In the genomic region with DNA sequence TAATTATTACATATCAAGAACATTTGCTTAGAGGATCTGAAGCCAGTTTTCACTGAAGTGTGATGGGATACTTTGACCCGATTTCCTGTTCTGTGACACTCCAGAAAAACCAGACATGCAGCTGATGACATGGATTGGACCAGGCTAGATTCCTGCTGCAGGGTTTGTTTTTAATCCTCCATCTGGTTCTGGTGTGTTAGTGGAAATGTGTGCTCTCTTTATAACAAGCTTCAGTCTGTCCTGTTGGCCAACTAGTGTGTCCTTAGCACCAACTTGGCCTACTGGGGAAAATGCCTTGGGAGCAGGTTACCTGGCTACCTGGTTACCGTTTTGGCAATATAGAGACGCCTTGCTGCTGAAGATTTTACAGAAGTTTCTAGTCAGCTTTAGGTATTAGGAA, we compare ENCODE assay signal across 20 mouse cellular contexts.
A peak's percentile ranks its signal among the peaks of the same experiment; 100 is the strongest.
DNase-seq lines count a peak whose midpoint lies in the region; ATAC-seq lines count a peak whose summit lies in the region.
"Had no signal": no experiment of that assay in that cellular context is flagged by ENCODE, and none has a peak within 500 bp of the region (broad histone marks: within the 10 kb centered on the region; RNA-seq: fewer than 3 reads in every experiment).

No protein-coding gene starts in this region.

- H3K9me3 ChIP-seq in heart, embryonic 10.5 days = no peaks in the 10 kb centered on the region
- no peaks in the 10 kb centered on the region for H3K9me3 ChIP-seq in hindbrain, embryonic 14.5 days (ENCODE audit: control insufficient read depth, low read length)
- H3K9me3 ChIP-seq in hindbrain, embryonic 16.5 days (ENCODE audit: control insufficient read depth, low read length) = no peaks in the 10 kb centered on the region
- no peaks in the 10 kb centered on the region for H3K9me3 ChIP-seq in limb, embryonic 11.5 days (ENCODE audit: control insufficient read depth, low read length)
- H3K9me3 ChIP-seq in limb, embryonic 10.5 days (replicated peaks) = no peaks in the 10 kb centered on the region
- H3K9me3 ChIP-seq: heart, embryonic 13.5 days had no signal

- whole genome bisulfite sequencing in heart, embryonic 10.5 days = 89% methylated on average over 3 of the region's 3 CpGs
- WGBS in hindbrain, embryonic 14.5 days = 94% methylated on average over 3 of the region's 3 CpGs
- WGBS in hindbrain, embryonic 16.5 days = 95% methylated on average over 3 of the region's 3 CpGs
- WGBS in limb, embryonic 11.5 days = 77% methylated on average over 3 of the region's 3 CpGs
- 88% methylated on average over 3 of the region's 3 CpGs for WGBS in limb, embryonic 10.5 days

- H3K27ac ChIP-seq in heart, embryonic 10.5 days = no peak overlapping the region
- H3K27ac ChIP-seq in hindbrain, embryonic 14.5 days = peak overlapping the region; percentile 100
- no peak overlapping the region for H3K27ac ChIP-seq in hindbrain, embryonic 16.5 days (ENCODE audit: low read depth, low read length)
- peak overlapping the region; percentile 14; the same call in 1 of the 2 replicates for H3K27ac ChIP-seq in limb, embryonic 11.5 days (replicated peaks; ENCODE audit: low read depth, low read length)
- H3K27ac ChIP-seq in limb, embryonic 10.5 days = no peak overlapping the region
- H3K27ac ChIP-seq: gastrocnemius, adult 2 months; heart, embryonic 13.5 days had no signal

- peaks cover 11% of the 10 kb centered on the region; the same call in 1 of the 2 replicates for H3K36me3 ChIP-seq in heart, embryonic 10.5 days
- 0 out of 2 replicates have a peak, but pooled peaks cover 10% of the 10 kb centered on the region for H3K36me3 ChIP-seq in hindbrain, embryonic 14.5 days (replicated peaks; ENCODE audit: control insufficient read depth, insufficient read depth)
- 0 out of 2 replicates have a peak, but pooled peaks cover 2% of the 10 kb centered on the region for H3K36me3 ChIP-seq in hindbrain, embryonic 16.5 days (ENCODE audit: control insufficient read depth, insufficient read depth, low read length)
- H3K36me3 ChIP-seq in limb, embryonic 11.5 days (ENCODE audit: control insufficient read depth, insufficient read depth, low read length) = no peaks in the 10 kb centered on the region
- H3K36me3 ChIP-seq in limb, embryonic 10.5 days = peaks cover under 1% of the 10 kb centered on the region; the same call in 1 of the 2 replicates

- peak; percentile 56 for DNase-seq in heart, embryonic 10.5 days (ENCODE audit: low spot score)
- DNase-seq in heart, postnatal 10 days = no peak
- DNase-seq in hindbrain, embryonic 14.5 days (ENCODE audit: low spot score) = no peak
- DNase-seq in limb, embryonic 11.5 days (ENCODE audit: low spot score) = no peak
- DNase-seq in limb, embryonic 10.5 days (ENCODE audit: low spot score) = no peak
- DNase-seq: adrenal gland, postnatal 10 days; adrenal gland, postnatal 36 days; cerebellum, adult 18-20 months; cerebellum, adult 9-10 months; cerebellum, postnatal 14 days; forebrain, postnatal 0 days; gastrocnemius, adult 2 months; gastrocnemius, postnatal 14 days; heart, adult 18-20 months had no signal

- H3K4me3 ChIP-seq in heart, embryonic 10.5 days = no peak overlapping the region
- no peak overlapping the region for H3K4me3 ChIP-seq in hindbrain, embryonic 14.5 days (replicated peaks; ENCODE audit: low read length)
- no peak overlapping the region for H3K4me3 ChIP-seq in hindbrain, embryonic 16.5 days (ENCODE audit: low read length)
- no peak overlapping the region for H3K4me3 ChIP-seq in limb, embryonic 11.5 days (ENCODE audit: low read depth, low read length)
- H3K4me3 ChIP-seq in limb, embryonic 10.5 days = no peak overlapping the region
- H3K4me3 ChIP-seq: gastrocnemius, adult 2 months; heart, embryonic 13.5 days had no signal

- no peaks in the 10 kb centered on the region for H3K27me3 ChIP-seq in heart, embryonic 10.5 days (ENCODE audit: insufficient read depth, poor library complexity, severe bottlenecking)
- no peaks in the 10 kb centered on the region for H3K27me3 ChIP-seq in hindbrain, embryonic 14.5 days (ENCODE audit: control insufficient read depth, insufficient read depth, low read length)
- H3K27me3 ChIP-seq in hindbrain, embryonic 16.5 days (replicated peaks; ENCODE audit: control insufficient read depth, insufficient read depth, low read length) = no peaks in the 10 kb centered on the region
- H3K27me3 ChIP-seq in limb, embryonic 11.5 days (ENCODE audit: control insufficient read depth, insufficient read depth, low read length) = no peaks in the 10 kb centered on the region
- no peaks in the 10 kb centered on the region for H3K27me3 ChIP-seq in limb, embryonic 10.5 days (ENCODE audit: low read depth, poor library complexity, severe bottlenecking)
- H3K27me3 ChIP-seq: heart, embryonic 13.5 days had no signal

- H3K9ac ChIP-seq in hindbrain, embryonic 14.5 days = no peak overlapping the region
- no peak overlapping the region for H3K9ac ChIP-seq in hindbrain, embryonic 16.5 days (ENCODE audit: low read depth, low read length)
- no peak overlapping the region for H3K9ac ChIP-seq in limb, embryonic 11.5 days (ENCODE audit: low read length)
- H3K9ac ChIP-seq: forebrain, postnatal 0 days; heart, embryonic 13.5 days had no signal

- no peak overlapping the region for H3K4me2 ChIP-seq in hindbrain, embryonic 14.5 days (replicated peaks)
- H3K4me2 ChIP-seq in hindbrain, embryonic 16.5 days (ENCODE audit: low read length) = no peak overlapping the region
- H3K4me2 ChIP-seq in limb, embryonic 11.5 days (ENCODE audit: low read depth, severe bottlenecking) = no peak overlapping the region
- H3K4me2 ChIP-seq: heart, embryonic 13.5 days had no signal

- ATAC-seq in hindbrain, embryonic 14.5 days (ENCODE audit: low FRiP score) = no peak
- no peak for ATAC-seq in hindbrain, embryonic 16.5 days
- no peak for ATAC-seq in limb, embryonic 11.5 days (ENCODE audit: insufficient number of reproducible peaks, low FRiP score, low TSS enrichment, low read depth)
- no peak for ATAC-seq in activated CD4-positive, CD25-positive, alpha-beta regulatory T cell, adult 4 months
- ATAC-seq: forebrain, embryonic 14.5 days; forebrain, postnatal 0 days; inflammation-experienced regulatory T-cells, adult 6 months; intestine, embryonic 16.5 days had no signal

- intact Hi-C loops in heart, postnatal 10 days (cut with DNase I) = loop anchor here (2.0 kb wide), 1 partner anchor 634 kb away; a partner anchor contains a TSS

- H3K4me1 ChIP-seq in heart, embryonic 10.5 days = peaks cover 4% of the 10 kb centered on the region
- H3K4me1 ChIP-seq in hindbrain, embryonic 14.5 days (replicated peaks; ENCODE audit: control insufficient read depth, insufficient read depth, low read length) = peaks cover 43% of the 10 kb centered on the region
- no peaks in the 10 kb centered on the region; the same call in 1 of the 2 replicates for H3K4me1 ChIP-seq in hindbrain, embryonic 16.5 days (ENCODE audit: control insufficient read depth, insufficient read depth, low read depth, low read length)
- H3K4me1 ChIP-seq in limb, embryonic 11.5 days (ENCODE audit: control insufficient read depth, insufficient read depth, low read length) = peaks cover 17% of the 10 kb centered on the region; the same call in 1 of the 2 replicates
- H3K4me1 ChIP-seq in limb, embryonic 10.5 days = peaks cover 69% of the 10 kb centered on the region

Comparison
In these comparisons a context has a peak if more than half of its experiments do, and no peak if none do; other contexts are left out.
1. H3K27ac ChIP-seq: peak in hindbrain, embryonic 14.5 days (single experiment) and limb, embryonic 11.5 days (single experiment); none in heart, embryonic 10.5 days (single experiment), hindbrain, embryonic 16.5 days (single experiment) and limb, embryonic 10.5 days (single experiment).